Mouse (Mus musculus) monocyte, adult 5-6 weeks (primary cell): Measurements from ENCODE around the gene Cyp4f14. TPM values are rescaled to one million over a fixed set of nuclear protein-coding genes. Genes with fewer than 3 reads are reported as not detected.

Experiments
- ATAC-seq: fragments of 153-309, 156-312 bp; replicated peaks from 2 replicates; pipeline ENCODE4 v1.8.0; 2017; ENCODE audit warnings: mild to moderate bottlenecking; ENCODE audit not compliant: low TSS enrichment, insufficient number of reproducible peaks, severe bottlenecking, poor library complexity, low FRiP score
- total RNA-seq: library from RNA; stranded (forward); fragments of 200-1000, 200-491, 200-594 nt; gene quantifications from 3 replicates; pipeline ENCODE4 v1.2.3, GENCODE M21; 2017

Gene Cyp4f14
- total RNA-seq: not detected in 3 replicates

GRCm38 (mm10) chr17:32917131-32917530 lies at the start of gene Cyp4f14:
Gene Cyp4f14 (minus strand): TSS chr17:32917342.
- ATAC-seq: no peak

- peak; percentile 100 for ATAC-seq
Observed at GRCm38 (mm10) chr17:32965623-32966290, 48.6 kb upstream of the Cyp4f14 start, which contains the start of gene Zfp472. Gene Zfp472 (plus strand): TSS chr17:32965814.

- ATAC-seq: no peak
Observed at GRCm38 (mm10) chr17:32965253-32965622, 48.1 kb upstream of the Cyp4f14 start.

- ATAC-seq: 0 out of 2 replicates have a peak, but pooled peaks have one; percentile 48
Observed at GRCm38 (mm10) chr17:32951441-32951840, 34.3 kb upstream of the Cyp4f14 start.

- no peak for ATAC-seq
Observed at GRCm38 (mm10) chr17:32951006-32951405, 33.9 kb upstream of the Cyp4f14 start.

- no peak for ATAC-seq
Observed at GRCm38 (mm10) chr17:32950136-32950535, 33.0 kb upstream of the Cyp4f14 start.

GRCm38 (mm10) chr17:32947215-32947914 lies 30.2 kb upstream of the Cyp4f14 start, which contains the start of gene Cyp4f13:
Gene Cyp4f13 (minus strand): TSS chr17:32947402.
- ATAC-seq: peak; percentile 96

- no peak for ATAC-seq
Observed at GRCm38 (mm10) chr17:32946716-32947115, 29.6 kb upstream of the Cyp4f14 start.

GRCm38 (mm10) chr17:32944402-32945035 lies 27.4 kb upstream of the Cyp4f14 start:
- no peak for ATAC-seq

- no peak for ATAC-seq
Observed at GRCm38 (mm10) chr17:32943661-32944060, 26.5 kb upstream of the Cyp4f14 start.

- no peak for ATAC-seq
Observed at GRCm38 (mm10) chr17:32939831-32940230, 22.7 kb upstream of the Cyp4f14 start.

- no peak for ATAC-seq
Observed at GRCm38 (mm10) chr17:32927803-32928202, 10.7 kb upstream of the Cyp4f14 start.

- ATAC-seq: peak; percentile 81
Observed at GRCm38 (mm10) chr17:32924658-32925312, 7.6 kb upstream of the Cyp4f14 start.

GRCm38 (mm10) chr17:32923681-32924080 lies 6.5 kb upstream of the Cyp4f14 start:
- no peak for ATAC-seq

- no peak for ATAC-seq
Observed at GRCm38 (mm10) chr17:32919123-32919522, 2.0 kb upstream of the Cyp4f14 start.

- no peak for ATAC-seq
Observed at GRCm38 (mm10) chr17:32916075-32916474, 1.1 kb downstream of the Cyp4f14 start.

- ATAC-seq: no peak
Observed at GRCm38 (mm10) chr17:32906172-32906571, 11.0 kb downstream of the Cyp4f14 start.

- ATAC-seq: peak; percentile 59; the same call in 1 of the 2 replicates
Observed at GRCm38 (mm10) chr17:32905239-32905638, 11.9 kb downstream of the Cyp4f14 start.

GRCm38 (mm10) chr17:32904414-32904813 lies 12.7 kb downstream of the Cyp4f14 start:
- no peak for ATAC-seq
